Mouse (Mus musculus) ES-E14 (cell line): ENCODE measurements at regions not wholly inside any gene's neighbourhood (a gene's known extent, or its start where the extent isn't known, plus 50 kb on each side); places are given as distances from the start of the nearest gene placed in this dataset.

ENCODE experiments used
- DNase-seq: peaks from one replicate; pipeline ENCODE4 v3.0.0-alpha.2; 2013; ENCODE audit warnings: low read depth, low spot score
- H3K27ac ChIP-seq: 2 replicates; pipeline ENCODE4 v1.5.1; 2012; ENCODE audit warnings: low read depth, mild to moderate bottlenecking, low read length, moderate library complexity, mixed read lengths; ENCODE audit not compliant: poor library complexity, insufficient read depth, severe bottlenecking
- H3K36me3 ChIP-seq: 2 replicates; pipeline ENCODE4 v1.6.1; 2012; ENCODE audit warnings: mild to moderate bottlenecking, low read length, moderate library complexity, mixed read lengths; ENCODE audit not compliant: control insufficient read depth, poor library complexity, insufficient read depth, severe bottlenecking
- H3K4me1 ChIP-seq, 2 experiments: fragments of 150-350 bp in 1 of 2; sonication (generic) in 1 of 2; 2 replicates each; pipeline ENCODE4 v1.6.1; 2012; ENCODE audit warnings: low read length in 2 of 2, mild to moderate bottlenecking in 1 of 2, mixed read lengths in 1 of 2; ENCODE audit not compliant: control insufficient read depth in 2 of 2, insufficient read depth in 2 of 2, poor library complexity in 1 of 2
- H3K4me3 ChIP-seq, 2 experiments: fragments of 150-350 bp in 1 of 2; sonication (generic) in 1 of 2; 2 replicates each; pipeline ENCODE4 v1.5.1; 2012; ENCODE audit warnings: low read length in 2 of 2, low read depth in 1 of 2, mild to moderate bottlenecking in 1 of 2, mixed read lengths in 1 of 2; ENCODE audit not compliant: insufficient read depth in 1 of 2, poor library complexity in 1 of 2, severe bottlenecking in 1 of 2
- H3K9ac ChIP-seq: 2 replicates; pipeline ENCODE4 v1.6.1; 2012; ENCODE audit warnings: low read depth, mild to moderate bottlenecking, low read length, mixed read lengths; ENCODE audit not compliant: poor library complexity, insufficient read depth, severe bottlenecking
- H3K9me3 ChIP-seq: fragments of 150-350 bp; sonication (generic); 2 replicates; pipeline ENCODE4 v1.6.1; 2012; ENCODE audit warnings: low read depth, mild to moderate bottlenecking, low read length; ENCODE audit not compliant: control insufficient read depth, insufficient read depth
- CHD2 ChIP-seq: IDR thresholded peaks from 2 replicates; pipeline ENCODE4 v1.6.1; 2014; ENCODE audit warnings: mild to moderate bottlenecking, low read depth, low read length, inconsistent platforms
- HCFC1 ChIP-seq: IDR thresholded peaks from 2 replicates; pipeline ENCODE4 v1.6.1; 2012; ENCODE audit warnings: low read length, inconsistent platforms, borderline replicate concordance; ENCODE audit not compliant: insufficient read depth
- MAFK ChIP-seq: IDR thresholded peaks from 2 replicates; pipeline ENCODE4 v1.6.1; 2014; ENCODE audit warnings: mild to moderate bottlenecking, low read depth, low read length, inconsistent platforms; ENCODE audit not compliant: insufficient read depth
- ZC3H11A ChIP-seq: IDR thresholded peaks from 2 replicates; pipeline ENCODE4 v1.6.1; 2012; ENCODE audit warnings: low read depth, mild to moderate bottlenecking, inconsistent platforms, low read length, borderline replicate concordance
- ZNF384 ChIP-seq: IDR thresholded peaks from 2 replicates; pipeline ENCODE4 v1.6.1; 2012; ENCODE audit warnings: low read depth, low read length, inconsistent platforms
- in situ Hi-C, 2 experiments: fragments of 600-800 bp; cut with MboI; formaldehyde crosslinking; loops; one replicate each; pipeline ENCODE4 v1.15.1; 2025; ENCODE audit warnings: low sequenced_read_pairs in 2 of 2, inconsistent platforms in 1 of 2; ENCODE audit not compliant: unreplicated experiment in 2 of 2

GRCm38 (mm10) chr10:8983347-8983746, 97.5 kb upstream of the Sash1 start:
- Histone ChIP-seq H3K4me3 (no peak overlapping the region), H3K4me1 (no peaks in the 10 kb centered on the region), H3K9me3 (no peaks in the 10 kb centered on the region), H3K36me3 (no peaks in the 10 kb centered on the region), H3K9ac (no peak overlapping the region), H3K27ac (no peak overlapping the region)
- no peak for DNase-seq
- in situ Hi-C loops, result no loop called here
- no peak for TF ChIP-seq ZC3H11A
- no peak for TF ChIP-seq ZNF384
- no peak for TF ChIP-seq CHD2
- no peak for TF ChIP-seq MAFK
- no peak for TF ChIP-seq HCFC1

GRCm38 (mm10) chr10:8980568-8980967, 94.7 kb upstream of the Sash1 start:
- in situ Hi-C loops, result no loop called here
- H3K36me3 ChIP-seq, result no peaks in the 10 kb centered on the region
- no peak for DNase-seq
- no peaks in the 10 kb centered on the region for H3K9me3 ChIP-seq
- no peak overlapping the region for H3K27ac ChIP-seq
- no peak overlapping the region for H3K4me3 ChIP-seq
- H3K4me1 ChIP-seq, result no peaks in the 10 kb centered on the region
- no peak overlapping the region for H3K9ac ChIP-seq
- no peak for TF ChIP-seq MAFK
- TF ChIP-seq CHD2, result no peak
- no peak for TF ChIP-seq HCFC1
- no peak for TF ChIP-seq ZC3H11A
- no peak for TF ChIP-seq ZNF384

- Histone ChIP-seq H3K9me3 (no peaks in the 10 kb centered on the region), H3K27ac (no peak overlapping the region), H3K4me3 (no peak overlapping the region), H3K36me3 (no peaks in the 10 kb centered on the region), H3K9ac (no peak overlapping the region), H3K4me1 (no peaks in the 10 kb centered on the region)
- DNase-seq, result no peak
- in situ Hi-C loops, result no loop called here
- TF ChIP-seq MAFK (no peak), ZC3H11A (no peak), ZNF384 (no peak), HCFC1 (no peak), CHD2 (no peak)
Measured at GRCm38 (mm10) chr10:8978595-8978994, 92.7 kb upstream of the Sash1 start.

GRCm38 (mm10) chr10:8973934-8974333, 88.1 kb upstream of the Sash1 start:
- no peak overlapping the region for H3K27ac ChIP-seq
- no peak overlapping the region for H3K4me3 ChIP-seq
- H3K9ac ChIP-seq, result no peak overlapping the region
- peak; percentile 12 for DNase-seq
- no peaks in the 10 kb centered on the region for H3K9me3 ChIP-seq
- no peaks in the 10 kb centered on the region for H3K36me3 ChIP-seq
- peak; percentile 18; the same call in 1 of the 2 replicates for TF ChIP-seq ZC3H11A
- no peak for TF ChIP-seq HCFC1
- TF ChIP-seq CHD2, result no peak
- no peak for TF ChIP-seq ZNF384
- no peak for TF ChIP-seq MAFK
- in situ Hi-C loops, result no loop called here
- no peaks in the 10 kb centered on the region for H3K4me1 ChIP-seq

GRCm38 (mm10) chr10:8972789-8973551, 87.1 kb upstream of the Sash1 start:
- Histone ChIP-seq H3K36me3 (no peaks in the 10 kb centered on the region), H3K4me1 (no peaks in the 10 kb centered on the region), H3K9ac (no peak overlapping the region), H3K9me3 (no peaks in the 10 kb centered on the region), H3K27ac (no peak overlapping the region), H3K4me3 (no peak overlapping the region)
- no peak for DNase-seq
- TF ChIP-seq ZNF384 (no peak), ZC3H11A (no peak), HCFC1 (no peak), CHD2 (no peak), MAFK (no peak)
- in situ Hi-C loops, result no loop called here
